Mouse (Mus musculus): Measurements from ENCODE around the gene Ufc1.

GRCm38 (mm10) chr1:171330216-171330560 is 35.4 kb upstream of the Ufc1 start:
- TF ChIP-seq GATA1 (IDR thresholded peaks at IDR 0.05; ENCODE audit: borderline replicate concordance, low read length) (no peak), FLI1 (IDR thresholded peaks at IDR 0.05; ENCODE audit: low read length) (no peak)

Measured in megakaryocyte, embryonic 14.5 days (primary cell).